Mouse (Mus musculus): ENCODE measurements around the gene Kcnq4. TPM values are rescaled to one million over a fixed set of nuclear protein-coding genes. Genes with fewer than 3 reads are reported as not detected.
A peak's percentile ranks its signal among the peaks of the same experiment; 100 is the strongest.

Kcnq4 gene
- polyA plus RNA-seq, 1 experiment from 2014 or later = 2.0 TPM

DNA sequence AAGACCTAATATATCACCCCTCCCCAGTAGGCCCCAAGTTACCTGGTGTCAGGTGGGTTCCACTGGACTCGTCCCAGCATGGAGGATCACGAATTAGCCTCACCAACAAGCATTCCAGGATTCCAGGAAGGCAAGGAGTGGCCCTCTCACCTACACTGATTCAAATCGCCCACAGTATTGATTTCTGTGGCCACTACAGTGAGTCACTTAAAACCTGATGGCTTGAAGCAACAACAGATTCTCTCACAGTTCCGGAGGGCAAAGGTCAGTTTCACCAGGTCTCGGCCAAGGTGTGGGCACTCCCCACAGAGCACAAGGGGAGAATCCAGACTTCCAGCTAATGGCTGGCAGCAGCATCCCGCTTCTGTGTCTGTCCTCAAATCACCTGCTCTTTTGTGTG is 59.1 kb downstream of the Kcnq4 start:
- Histone ChIP-seq H3K9ac (ENCODE audit: low read depth, low read length) (no peak overlapping the region), H3K36me3 (ENCODE audit: control insufficient read depth, insufficient read depth, low read length) (no peaks in the 10 kb centered on the region), H3K4me3 (ENCODE audit: low read length) (no peak overlapping the region), H3K27me3 (replicated peaks; ENCODE audit: control insufficient read depth, insufficient read depth, low read length) (no peaks in the 10 kb centered on the region), H3K4me1 (ENCODE audit: control insufficient read depth, insufficient read depth, low read length) (peaks cover 5% of the 10 kb centered on the region; the same call in 1 of the 2 replicates), H3K9me3 (ENCODE audit: control insufficient read depth, low read length) (no peaks in the 10 kb centered on the region), H3K27ac (ENCODE audit: low read length) (no peak overlapping the region), H3K4me2 (ENCODE audit: low read depth, low read length) (no peak overlapping the region)
- peak; percentile 64; the same call in 1 of the 2 replicates for ATAC-seq
- 53% methylated on average over 6 of the region's 6 CpGs for whole genome bisulfite sequencing

GRCm38 (mm10) chr4:120687282-120687681 is 61.1 kb downstream of the Kcnq4 start:
- Histone ChIP-seq H3K4me3 (ENCODE audit: low read length) (no peak overlapping the region), H3K27me3 (replicated peaks; ENCODE audit: control insufficient read depth, insufficient read depth, low read length) (no peaks in the 10 kb centered on the region), H3K4me1 (ENCODE audit: control insufficient read depth, insufficient read depth, low read length) (peaks cover 5% of the 10 kb centered on the region; the same call in 1 of the 2 replicates), H3K9ac (ENCODE audit: low read depth, low read length) (no peak overlapping the region), H3K36me3 (ENCODE audit: control insufficient read depth, insufficient read depth, low read length) (no peaks in the 10 kb centered on the region), H3K9me3 (ENCODE audit: control insufficient read depth, low read length) (no peaks in the 10 kb centered on the region), H3K27ac (ENCODE audit: low read length) (no peak overlapping the region), H3K4me2 (ENCODE audit: low read depth, low read length) (no peak overlapping the region)
- ATAC-seq = no peak
- 41% methylated on average over 6 of the region's 6 CpGs for WGBS

GRCm38 (mm10) chr4:120683278-120683997 is 65.0 kb downstream of the Kcnq4 start:
- H3K27me3 ChIP-seq (replicated peaks; ENCODE audit: control insufficient read depth, insufficient read depth, low read length) = no peaks in the 10 kb centered on the region
- 48% methylated on average over 9 of the region's 9 CpGs for WGBS
- no peak overlapping the region for H3K27ac ChIP-seq (ENCODE audit: low read length)
- H3K4me2 ChIP-seq (ENCODE audit: low read depth, low read length) = no peak overlapping the region
- no peak overlapping the region for H3K9ac ChIP-seq (ENCODE audit: low read depth, low read length)
- ATAC-seq = peak; percentile 7; the same call in 1 of the 2 replicates
- H3K4me3 ChIP-seq (ENCODE audit: low read length) = no peak overlapping the region
- no peaks in the 10 kb centered on the region for H3K9me3 ChIP-seq (ENCODE audit: control insufficient read depth, low read length)
- H3K4me1 ChIP-seq (ENCODE audit: control insufficient read depth, insufficient read depth, low read length) = no peaks in the 10 kb centered on the region
- H3K36me3 ChIP-seq (ENCODE audit: control insufficient read depth, insufficient read depth, low read length) = no peaks in the 10 kb centered on the region

- Histone ChIP-seq H3K9ac (ENCODE audit: low read depth, low read length) (no peak overlapping the region), H3K27me3 (replicated peaks; ENCODE audit: control insufficient read depth, insufficient read depth, low read length) (no peaks in the 10 kb centered on the region), H3K9me3 (ENCODE audit: control insufficient read depth, low read length) (no peaks in the 10 kb centered on the region), H3K4me1 (ENCODE audit: control insufficient read depth, insufficient read depth, low read length) (no peaks in the 10 kb centered on the region), H3K4me3 (ENCODE audit: low read length) (no peak overlapping the region), H3K4me2 (ENCODE audit: low read depth, low read length) (no peak overlapping the region), H3K27ac (ENCODE audit: low read length) (no peak overlapping the region), H3K36me3 (ENCODE audit: control insufficient read depth, insufficient read depth, low read length) (no peaks in the 10 kb centered on the region)
- ATAC-seq = no peak
- 40% methylated on average over 10 of the region's 10 CpGs for WGBS
These were observed 66.2 kb downstream of the Kcnq4 start for GRCm38 (mm10) chr4:120682168-120682567.

DNA sequence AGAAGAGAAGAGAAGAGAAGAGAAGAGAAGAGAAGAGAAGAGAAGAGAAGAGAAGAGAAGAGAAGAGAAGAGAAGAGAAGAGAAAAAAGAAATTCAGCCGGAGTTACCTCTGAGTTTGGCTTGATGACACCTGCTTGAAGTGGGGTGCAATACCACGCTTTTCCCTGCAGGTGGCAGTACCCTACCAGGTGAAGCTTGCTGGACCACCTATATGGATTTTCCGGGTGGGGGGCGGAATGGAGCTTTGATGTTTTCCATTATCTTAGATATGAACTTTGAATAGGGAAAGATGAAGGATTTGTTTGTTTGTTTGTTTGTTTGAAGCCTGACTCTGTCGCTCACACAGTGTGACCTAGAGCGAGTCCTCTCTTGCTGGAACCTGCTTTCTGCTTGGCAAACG is 67.5 kb downstream of the Kcnq4 start:
- H3K9me3 ChIP-seq (ENCODE audit: control insufficient read depth, low read length) = no peaks in the 10 kb centered on the region
- no peak for ATAC-seq
- H3K36me3 ChIP-seq (ENCODE audit: control insufficient read depth, insufficient read depth, low read length) = no peaks in the 10 kb centered on the region
- no peak overlapping the region for H3K4me2 ChIP-seq (ENCODE audit: low read depth, low read length)
- H3K27ac ChIP-seq (ENCODE audit: low read length) = no peak overlapping the region
- no peak overlapping the region for H3K4me3 ChIP-seq (ENCODE audit: low read length)
- 55% methylated on average over 7 of the region's 7 CpGs for WGBS
- H3K9ac ChIP-seq (ENCODE audit: low read depth, low read length) = no peak overlapping the region
- no peaks in the 10 kb centered on the region for H3K4me1 ChIP-seq (ENCODE audit: control insufficient read depth, insufficient read depth, low read length)
- no peaks in the 10 kb centered on the region for H3K27me3 ChIP-seq (replicated peaks; ENCODE audit: control insufficient read depth, insufficient read depth, low read length)

DNA sequence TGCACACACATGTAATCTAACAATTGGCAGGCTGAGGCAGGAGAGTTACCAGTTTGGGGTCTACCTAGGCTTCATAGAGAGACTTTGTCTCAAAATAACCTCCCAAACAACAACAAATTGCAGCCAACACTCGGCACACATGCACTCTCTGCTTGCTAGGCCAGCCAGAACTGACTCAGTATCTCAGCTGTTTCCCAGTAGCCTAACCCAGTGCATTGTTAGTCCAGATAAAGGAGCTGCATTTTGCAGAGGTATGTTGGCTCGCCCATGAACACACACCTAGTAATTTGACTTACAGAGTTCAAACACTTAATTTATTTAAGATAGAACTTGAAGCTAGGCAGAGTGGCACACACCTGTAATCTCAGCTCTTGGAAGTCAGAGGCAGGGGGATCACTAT is 72.8 kb downstream of the Kcnq4 start:
- Histone ChIP-seq H3K36me3 (ENCODE audit: control insufficient read depth, insufficient read depth, low read length) (no peaks in the 10 kb centered on the region), H3K27me3 (replicated peaks; ENCODE audit: control insufficient read depth, insufficient read depth, low read length) (no peaks in the 10 kb centered on the region), H3K27ac (ENCODE audit: low read length) (no peak overlapping the region), H3K4me3 (ENCODE audit: low read length) (no peak overlapping the region), H3K9me3 (ENCODE audit: control insufficient read depth, low read length) (no peaks in the 10 kb centered on the region), H3K9ac (ENCODE audit: low read depth, low read length) (no peak overlapping the region), H3K4me1 (ENCODE audit: control insufficient read depth, insufficient read depth, low read length) (no peaks in the 10 kb centered on the region), H3K4me2 (ENCODE audit: low read depth, low read length) (no peak overlapping the region)
- no peak for ATAC-seq
- 65% methylated on average over 2 of the region's 2 CpGs for WGBS

GRCm38 (mm10) chr4:120674775-120675451 is 73.5 kb downstream of the Kcnq4 start:
- 68% methylated on average over 8 of the region's 8 CpGs for WGBS
- ATAC-seq = peak; percentile 76

GRCm38 (mm10) chr4:120673606-120674005 is 74.8 kb downstream of the Kcnq4 start:
- WGBS = 86% methylated on average over 3 of the region's 3 CpGs
- Histone ChIP-seq H3K4me1 (ENCODE audit: control insufficient read depth, insufficient read depth, low read length) (no peaks in the 10 kb centered on the region), H3K27ac (ENCODE audit: low read length) (no peak overlapping the region), H3K36me3 (ENCODE audit: control insufficient read depth, insufficient read depth, low read length) (no peaks in the 10 kb centered on the region), H3K9me3 (ENCODE audit: control insufficient read depth, low read length) (no peaks in the 10 kb centered on the region), H3K4me2 (ENCODE audit: low read depth, low read length) (no peak overlapping the region), H3K4me3 (ENCODE audit: low read length) (no peak overlapping the region), H3K9ac (ENCODE audit: low read depth, low read length) (no peak overlapping the region), H3K27me3 (replicated peaks; ENCODE audit: control insufficient read depth, insufficient read depth, low read length) (peaks cover 3% of the 10 kb centered on the region; the same call in 1 of the 2 replicates)
- no peak for ATAC-seq

More at GRCm38 (mm10) chr4:120674775-120675451, 73.5 kb downstream of the Kcnq4 start:
- Histone ChIP-seq H3K9me3 (ENCODE audit: control insufficient read depth, low read length) (no peaks in the 10 kb centered on the region), H3K4me3 (ENCODE audit: low read length) (no peak overlapping the region), H3K4me2 (ENCODE audit: low read depth, low read length) (no peak overlapping the region), H3K9ac (ENCODE audit: low read depth, low read length) (no peak overlapping the region), H3K36me3 (ENCODE audit: control insufficient read depth, insufficient read depth, low read length) (no peaks in the 10 kb centered on the region), H3K27me3 (replicated peaks; ENCODE audit: control insufficient read depth, insufficient read depth, low read length) (no peaks in the 10 kb centered on the region), H3K4me1 (ENCODE audit: control insufficient read depth, insufficient read depth, low read length) (no peaks in the 10 kb centered on the region), H3K27ac (ENCODE audit: low read length) (no peak overlapping the region)

DNA sequence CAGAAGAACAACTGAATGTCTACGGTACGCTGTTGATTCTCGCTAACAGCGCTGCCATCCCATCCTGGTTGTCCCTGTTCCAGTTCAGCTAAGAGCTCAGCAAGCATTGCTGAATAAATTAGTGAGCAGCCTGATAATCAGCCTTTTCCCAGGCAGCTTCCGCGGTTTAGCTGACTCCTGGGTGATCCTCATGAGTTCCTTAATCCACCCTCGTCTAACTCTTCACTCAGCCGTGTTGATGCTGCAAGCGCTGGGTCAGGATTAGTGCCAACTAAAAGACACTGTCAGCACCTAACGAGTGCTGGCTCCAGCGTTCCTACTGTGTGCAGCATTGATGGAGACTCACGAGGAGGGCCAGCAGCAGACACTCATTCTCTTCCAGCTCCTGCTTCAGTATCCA is 77.4 kb downstream of the Kcnq4 start:
- no peak overlapping the region for H3K4me2 ChIP-seq (ENCODE audit: low read depth, low read length)
- H3K4me3 ChIP-seq (ENCODE audit: low read length) = no peak overlapping the region
- H3K9me3 ChIP-seq (ENCODE audit: control insufficient read depth, low read length) = no peaks in the 10 kb centered on the region
- H3K27ac ChIP-seq (ENCODE audit: low read length) = no peak overlapping the region
- peaks cover 9% of the 10 kb centered on the region; the same call in 1 of the 2 replicates for H3K4me1 ChIP-seq (ENCODE audit: control insufficient read depth, insufficient read depth, low read length)
- ATAC-seq = no peak
- peaks cover 9% of the 10 kb centered on the region; the same call in 1 of the 2 replicates for H3K27me3 ChIP-seq (replicated peaks; ENCODE audit: control insufficient read depth, insufficient read depth, low read length)
- H3K9ac ChIP-seq (ENCODE audit: low read depth, low read length) = no peak overlapping the region
- WGBS = 64% methylated on average over 12 of the region's 12 CpGs
- H3K36me3 ChIP-seq (ENCODE audit: control insufficient read depth, insufficient read depth, low read length) = no peaks in the 10 kb centered on the region

All from intestine, embryonic 16.5 days (tissue).